Mouse (Mus musculus) lung, adult 2 months (tissue): ENCODE measurements at regions not wholly inside any gene's neighbourhood (a gene's known extent, or its start where the extent isn't known, plus 50 kb on each side); places are given as distances from the start of the nearest gene placed in this dataset.

ENCODE experiments used
- CTCF ChIP-seq: fragments of 200-500 bp; IDR thresholded peaks from 2 replicates; pipeline ENCODE4 v1.5.1; 2011; ENCODE audit warnings: mild to moderate bottlenecking, low read length, control low read depth; ENCODE audit not compliant: insufficient read depth
- POLR2A ChIP-seq: fragments of 200-500 bp; IDR thresholded peaks from 2 replicates; pipeline ENCODE4 v1.6.1; 2011; ENCODE audit warnings: low read depth, mild to moderate bottlenecking, control low read depth, low read length, borderline replicate concordance; ENCODE audit errors: extremely low read depth

GRCm38 (mm10) chr12:25725774-25726173 is 628.8 kb upstream of the Id2 start:
- TF ChIP-seq CTCF: no peak
- TF ChIP-seq POLR2A: no peak
